In the genomic region with DNA sequence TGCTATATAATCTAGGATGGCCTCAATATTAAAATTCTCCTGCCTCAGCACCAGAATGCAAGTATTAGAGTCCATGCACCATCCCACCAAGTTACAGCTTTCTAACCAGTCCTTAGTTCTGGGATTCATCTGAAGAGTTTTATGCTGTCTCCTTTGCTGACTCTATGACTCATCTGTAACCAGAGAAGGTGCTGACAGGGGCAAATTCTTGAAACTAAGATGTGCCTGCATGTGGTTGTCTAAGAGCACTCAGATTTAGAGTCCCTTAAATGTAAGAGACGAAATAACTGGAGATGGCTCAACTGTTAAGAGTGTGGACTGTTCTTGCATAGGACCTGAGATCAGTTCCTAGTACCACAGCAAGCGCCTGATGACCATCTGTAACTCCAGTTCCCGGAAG, we compare ENCODE assay signal across 22 mouse cellular contexts.
A peak's percentile ranks its signal among the peaks of the same experiment; 100 is the strongest.
DNase-seq lines count a peak whose midpoint lies in the region; ATAC-seq and TF ChIP-seq lines count a peak whose summit lies in the region.
"Had no signal": no experiment of that assay in that cellular context is flagged by ENCODE, and none has a peak within 500 bp of the region (broad histone marks: within the 10 kb centered on the region; RNA-seq: fewer than 3 reads in every experiment).

No protein-coding gene starts in this region.

- H3K27ac ChIP-seq in forebrain, embryonic 10.5 days = no peak overlapping the region
- no peak overlapping the region for H3K27ac ChIP-seq in forebrain, postnatal 0 days (ENCODE audit: low read depth, low read length)
- H3K27ac ChIP-seq: embryonic facial prominence, embryonic 10.5 days; embryonic facial prominence, embryonic 12.5 days; forebrain, embryonic 12.5 days had no signal

- no peak overlapping the region for H3K9ac ChIP-seq in forebrain, postnatal 0 days
- H3K9ac ChIP-seq: embryonic facial prominence, embryonic 12.5 days; forebrain, embryonic 12.5 days had no signal

- no peaks in the 10 kb centered on the region for H3K4me1 ChIP-seq in forebrain, embryonic 10.5 days
- H3K4me1 ChIP-seq in forebrain, postnatal 0 days (ENCODE audit: insufficient read depth) = no peaks in the 10 kb centered on the region
- H3K4me1 ChIP-seq: embryonic facial prominence, embryonic 10.5 days; embryonic facial prominence, embryonic 12.5 days; forebrain, embryonic 12.5 days had no signal

- H3K36me3 ChIP-seq in forebrain, embryonic 10.5 days (replicated peaks) = no peaks in the 10 kb centered on the region
- no peaks in the 10 kb centered on the region for H3K36me3 ChIP-seq in forebrain, postnatal 0 days (ENCODE audit: insufficient read depth)
- H3K36me3 ChIP-seq: embryonic facial prominence, embryonic 10.5 days; embryonic facial prominence, embryonic 12.5 days; forebrain, embryonic 12.5 days; G1E had no signal

- DNase-seq in 3T3-L1 (ENCODE audit: low read depth, low spot score) = peak; percentile 89
- DNase-seq in Muller cell, postnatal 12 days (ENCODE audit: inconsistent ontology term) = peak; percentile 14
- no peak for DNase-seq in forebrain, embryonic 10.5 days (ENCODE audit: extremely low spot score, low spot score)
- no peak for DNase-seq in forebrain, postnatal 0 days
- DNase-seq in right cerebral cortex, postnatal 14 days = no peak
- DNase-seq: adrenal gland, adult 8-10 months; adrenal gland, postnatal 14 days; adrenal gland, postnatal 36 days; cerebellum, adult 11-12 months; cerebellum, adult 2 months; cerebellum, adult 9-10 months; cerebellum, postnatal 10 days; cerebellum, postnatal 25 days had no signal

- ATAC-seq in forebrain, postnatal 0 days = no peak
- ATAC-seq: activated CD4-positive, CD25-positive, alpha-beta regulatory T cell, adult 4 months; CD4-positive, CD25-positive, alpha-beta regulatory T cell, adult 4 months; forebrain, embryonic 14.5 days; forebrain, embryonic 16.5 days; Patski had no signal

- TF ChIP-seq CTCF in forebrain, postnatal 0 days (IDR thresholded peaks at IDR 0.05; ENCODE audit: low read depth) = no peak

- no peak overlapping the region for H3K4me3 ChIP-seq in forebrain, embryonic 10.5 days
- no peak overlapping the region for H3K4me3 ChIP-seq in forebrain, postnatal 0 days (ENCODE audit: low read depth, low read length)
- H3K4me3 ChIP-seq: embryonic facial prominence, embryonic 10.5 days; embryonic facial prominence, embryonic 12.5 days; forebrain, embryonic 12.5 days had no signal

- no peak overlapping the region for H3K4me2 ChIP-seq in forebrain, postnatal 0 days (ENCODE audit: low read depth)
- H3K4me2 ChIP-seq: embryonic facial prominence, embryonic 12.5 days; forebrain, embryonic 12.5 days had no signal

- no peaks in the 10 kb centered on the region for H3K9me3 ChIP-seq in forebrain, embryonic 10.5 days
- H3K9me3 ChIP-seq in forebrain, postnatal 0 days (ENCODE audit: low read length) = no peaks in the 10 kb centered on the region
- H3K9me3 ChIP-seq: embryonic facial prominence, embryonic 10.5 days; embryonic facial prominence, embryonic 12.5 days; forebrain, embryonic 12.5 days; G1E had no signal

- H3K27me3 ChIP-seq in forebrain, embryonic 10.5 days (ENCODE audit: poor library complexity, severe bottlenecking) = no peaks in the 10 kb centered on the region
- no peaks in the 10 kb centered on the region for H3K27me3 ChIP-seq in forebrain, postnatal 0 days (ENCODE audit: insufficient read depth, low read length)
- H3K27me3 ChIP-seq: embryonic facial prominence, embryonic 12.5 days; forebrain, embryonic 12.5 days; Patski had no signal

- WGBS in forebrain, embryonic 10.5 days = 92% methylated on average over 3 of the region's 3 CpGs
- WGBS in forebrain, postnatal 0 days = 92% methylated on average over 3 of the region's 3 CpGs

Comparison
In these comparisons a context has a peak if more than half of its experiments do, and no peak if none do; other contexts are left out.
1. DNase-seq: peak in 3T3-L1 (single experiment) and Muller cell, postnatal 12 days (single experiment); none in forebrain, embryonic 10.5 days (single experiment), forebrain, postnatal 0 days (single experiment) and right cerebral cortex, postnatal 14 days (single experiment).